In genomic region chr1:133841171-133841926, GRCm38 (mm10) we compare ENCODE assay signal across 16 mouse cellular contexts. TPM values are rescaled to one million over a fixed set of nuclear protein-coding genes. Genes with fewer than 3 reads are reported as not detected.
DNase-seq lines count a peak whose midpoint lies in the region; ATAC-seq lines count a peak whose summit lies in the region.
"Had no signal": no experiment of that assay in that cellular context is flagged by ENCODE, and none has a peak within 500 bp of the region (broad histone marks: within the 10 kb centered on the region; RNA-seq: fewer than 3 reads in every experiment).

No protein-coding gene starts in this region.

- DNase-seq in forebrain, embryonic 10.5 days (ENCODE audit: extremely low spot score, low spot score), result no peak
- peak; percentile 78 for DNase-seq in CD4-positive helper T cell, adult 2 months (ENCODE audit: low read depth, low spot score)
- DNase-seq in embryonic facial prominence, embryonic 10.5 days (ENCODE audit: low spot score), result peak; percentile 55
- no peak for DNase-seq in cerebellum, adult 9-10 months
- no peak for DNase-seq in urinary bladder, postnatal 4 days (ENCODE audit: low spot score in 2 of 2)
- DNase-seq: B cell, adult 2 months; cerebellum, adult 8-10 months; heart, adult 11 months; heart, postnatal 36 days; kidney, adult 8-10 months; kidney, postnatal 25 days; lung, adult 2 months; thymus, adult 2 months had no signal

- H3K27ac ChIP-seq in forebrain, embryonic 10.5 days, result peak overlapping the region; percentile 68; the same call in 1 of the 2 replicates
- H3K27ac ChIP-seq in forebrain, embryonic 13.5 days, result no peak overlapping the region
- peak overlapping the region; percentile 74 for H3K27ac ChIP-seq in embryonic facial prominence, embryonic 10.5 days (replicated peaks)
- no peak overlapping the region for H3K27ac ChIP-seq in neural tube, embryonic 15.5 days (replicated peaks)

- no peak overlapping the region for H3K9ac ChIP-seq in forebrain, embryonic 13.5 days
- no peak overlapping the region for H3K9ac ChIP-seq in neural tube, embryonic 15.5 days (replicated peaks)

- H3K4me1 ChIP-seq in forebrain, embryonic 10.5 days, result peaks cover 48% of the 10 kb centered on the region
- H3K4me1 ChIP-seq in forebrain, embryonic 13.5 days, result peaks cover 13% of the 10 kb centered on the region
- H3K4me1 ChIP-seq in embryonic facial prominence, embryonic 10.5 days, result peaks cover 61% of the 10 kb centered on the region
- peaks cover 21% of the 10 kb centered on the region for H3K4me1 ChIP-seq in neural tube, embryonic 15.5 days

- no peaks in the 10 kb centered on the region for H3K36me3 ChIP-seq in forebrain, embryonic 10.5 days (replicated peaks)
- H3K36me3 ChIP-seq in forebrain, embryonic 13.5 days (ENCODE audit: poor library complexity, severe bottlenecking), result no peaks in the 10 kb centered on the region
- H3K36me3 ChIP-seq in embryonic facial prominence, embryonic 10.5 days (replicated peaks), result no peaks in the 10 kb centered on the region
- no peaks in the 10 kb centered on the region for H3K36me3 ChIP-seq in neural tube, embryonic 15.5 days

- H3K4me3 ChIP-seq in forebrain, embryonic 10.5 days, result no peak overlapping the region
- no peak overlapping the region for H3K4me3 ChIP-seq in forebrain, embryonic 13.5 days
- no peak overlapping the region for H3K4me3 ChIP-seq in embryonic facial prominence, embryonic 10.5 days
- no peak overlapping the region for H3K4me3 ChIP-seq in neural tube, embryonic 15.5 days (replicated peaks)

- ATAC-seq in forebrain, embryonic 13.5 days, result no peak
- peak; percentile 50 for ATAC-seq in inflammation-experienced regulatory T-cells, adult 6 months
- ATAC-seq in neural tube, embryonic 15.5 days (ENCODE audit: low FRiP score), result no peak

- no peaks in the 10 kb centered on the region for H3K9me3 ChIP-seq in forebrain, embryonic 10.5 days
- H3K9me3 ChIP-seq in forebrain, embryonic 13.5 days (replicated peaks), result no peaks in the 10 kb centered on the region
- no peaks in the 10 kb centered on the region for H3K9me3 ChIP-seq in embryonic facial prominence, embryonic 10.5 days
- no peaks in the 10 kb centered on the region for H3K9me3 ChIP-seq in neural tube, embryonic 15.5 days (replicated peaks)

- no peak overlapping the region for H3K4me2 ChIP-seq in forebrain, embryonic 13.5 days
- H3K4me2 ChIP-seq in neural tube, embryonic 15.5 days, result no peak overlapping the region

- 84% methylated on average over 15 of the region's 15 CpGs for WGBS in forebrain, embryonic 10.5 days
- 94% methylated on average over 15 of the region's 15 CpGs for WGBS in forebrain, embryonic 13.5 days
- 79% methylated on average over 15 of the region's 15 CpGs for WGBS in embryonic facial prominence, embryonic 10.5 days
- WGBS in neural tube, embryonic 15.5 days, result 93% methylated on average over 15 of the region's 15 CpGs

- peaks cover 14% of the 10 kb centered on the region; the same call in 1 of the 2 replicates for H3K27me3 ChIP-seq in forebrain, embryonic 10.5 days (ENCODE audit: poor library complexity, severe bottlenecking)
- peaks cover 3% of the 10 kb centered on the region; the same call in 1 of the 2 replicates for H3K27me3 ChIP-seq in forebrain, embryonic 13.5 days
- no peaks in the 10 kb centered on the region for H3K27me3 ChIP-seq in embryonic facial prominence, embryonic 10.5 days (replicated peaks; ENCODE audit: low read depth, poor library complexity, severe bottlenecking)
- H3K27me3 ChIP-seq in neural tube, embryonic 15.5 days (replicated peaks), result no peaks in the 10 kb centered on the region

RNA-seq across cellular contexts. Expression of gene Atp2b4, which starts 40.5 kb away (rescaled TPM):
- 3.2 and 4.2 TPM in 2 replicates for polyA plus RNA-seq in forebrain, embryonic 10.5 days (2016; fragmentation: Nextera tagmentation; extraction: Ambion mirVana)
- 6.7 and 7.6 TPM in 2 replicates for polyA plus RNA-seq in forebrain, embryonic 13.5 days (2015; fragmentation: Nextera tagmentation; extraction: Ambion mirVana)
- 4.7 and 5.2 TPM in 2 replicates for polyA plus RNA-seq in embryonic facial prominence, embryonic 10.5 days (2016; fragmentation: Nextera tagmentation; extraction: Ambion mirVana)
- polyA plus RNA-seq in inflammation-experienced regulatory T-cells, adult 6 months (2017; shearing (Covaris generic)), result 10 to 100 TPM; 13.7 to 26.5 (median 16.2) TPM
- polyA plus RNA-seq in neural tube, embryonic 15.5 days (2015; fragmentation: Nextera tagmentation; extraction: Ambion mirVana), result 13.6 and 17.1 TPM in 2 replicates

Comparison
In these comparisons a context has a peak if more than half of its experiments do, and no peak if none do; other contexts are left out.
1. H3K27ac ChIP-seq: peak in forebrain, embryonic 10.5 days (single experiment) and embryonic facial prominence, embryonic 10.5 days (single experiment); none in forebrain, embryonic 13.5 days (single experiment) and neural tube, embryonic 15.5 days (single experiment).
2. DNase-seq: peak in CD4-positive helper T cell, adult 2 months (single experiment) and embryonic facial prominence, embryonic 10.5 days (single experiment); none in forebrain, embryonic 10.5 days (single experiment), cerebellum, adult 9-10 months (single experiment) and urinary bladder, postnatal 4 days (0 of 2).